Mouse (Mus musculus) bone marrow, adult 2 months (tissue): ENCODE data around the gene Fbxl17. TPM values are rescaled to one million over a fixed set of nuclear protein-coding genes. Genes with fewer than 3 reads are reported as not detected.

Experiments
- H3K27ac ChIP-seq: fragments of 200-500 bp; 2 replicates; pipeline ENCODE4 v1.5.1; 2012; ENCODE audit warnings: low read depth, mild to moderate bottlenecking, control low read depth, inconsistent platforms, low read length; ENCODE audit not compliant: control insufficient read depth, poor library complexity, insufficient read depth
- H3K4me1 ChIP-seq: fragments of 200-500 bp; 2 replicates; pipeline ENCODE4 v1.6.1; 2011; ENCODE audit warnings: low read length; ENCODE audit not compliant: control insufficient read depth, insufficient read depth
- H3K4me3 ChIP-seq: fragments of 200-500 bp; replicated peaks from 2 replicates; pipeline ENCODE3; 2011; ENCODE audit warnings: mild to moderate bottlenecking, low read depth, low read length, control low read depth; ENCODE audit not compliant: control insufficient read depth
- CTCF ChIP-seq: fragments of 200-500 bp; IDR thresholded peaks from 2 replicates; pipeline ENCODE4 v1.5.1; 2011; ENCODE audit warnings: low read length, control low read depth; ENCODE audit not compliant: control insufficient read depth, insufficient read depth
- POLR2A ChIP-seq: fragments of 200-500 bp; IDR thresholded peaks from 2 replicates; pipeline ENCODE4 v1.6.1; 2011; ENCODE audit warnings: low read depth, mild to moderate bottlenecking, control low read depth, low read length, borderline replicate concordance; ENCODE audit not compliant: control insufficient read depth
- WGBS: fragments of 180-500 bp; shearing (Covaris S2); methylation state at CpG from one replicate; pipeline ENCODE4 v1.1.7; 2018; 5-methylcytosine and 5-hydroxymethylcytosine counted together
- polyA plus RNA-seq: library from polyadenylated mRNA; stranded (reverse); fragments of >200 nt; gene quantifications from 2 replicates; pipeline ENCODE4 v1.2.4, GENCODE M21; 2011; ENCODE audit warnings: low replicate concordance; ENCODE audit not compliant: missing spikeins, insufficient read depth, insufficient read length

Fbxl17 gene
- polyA plus RNA-seq, 1 experiment: 10.7 TPM

- no peak for TF ChIP-seq POLR2A
- no peak for TF ChIP-seq CTCF
- H3K27ac ChIP-seq: no peak overlapping the region
- 83% methylated on average over 7 of the region's 7 CpGs for WGBS
- H3K4me3 ChIP-seq: no peak overlapping the region
- H3K4me1 ChIP-seq: no peaks in the 10 kb centered on the region
These were observed 340.6 kb downstream of the Fbxl17 start for GRCm38 (mm10) chr17:63159196-63159595.

- Histone ChIP-seq H3K4me3 (no peak overlapping the region), H3K4me1 (no peaks in the 10 kb centered on the region), H3K27ac (no peak overlapping the region)
- 78% methylated on average over 3 of the region's 3 CpGs for WGBS
- no peak for TF ChIP-seq POLR2A
- TF ChIP-seq CTCF: no peak
These were observed 341.4 kb downstream of the Fbxl17 start for GRCm38 (mm10) chr17:63158436-63158835.

- Histone ChIP-seq H3K27ac (no peak overlapping the region), H3K4me3 (no peak overlapping the region), H3K4me1 (no peaks in the 10 kb centered on the region)
- WGBS: 89% methylated on average over 6 of the region's 6 CpGs
- TF ChIP-seq POLR2A (no peak), CTCF (no peak)
These were observed 341.9 kb downstream of the Fbxl17 start for GRCm38 (mm10) chr17:63157906-63158305.

GRCm38 (mm10) chr17:63157019-63157418, 342.8 kb downstream of the Fbxl17 start:
- 89% methylated on average over 7 of the region's 7 CpGs for WGBS
- no peaks in the 10 kb centered on the region for H3K4me1 ChIP-seq
- no peak overlapping the region for H3K27ac ChIP-seq
- no peak overlapping the region for H3K4me3 ChIP-seq
- TF ChIP-seq CTCF (no peak), POLR2A (no peak)

GRCm38 (mm10) chr17:63146514-63146913, 353.3 kb downstream of the Fbxl17 start:
- Histone ChIP-seq H3K4me1 (no peaks in the 10 kb centered on the region), H3K4me3 (no peak overlapping the region), H3K27ac (no peak overlapping the region)
- TF ChIP-seq POLR2A: no peak
- no peak for TF ChIP-seq CTCF
- WGBS: 74% methylated on average over 2 of the region's 2 CpGs

GRCm38 (mm10) chr17:63145751-63146491, 353.9 kb downstream of the Fbxl17 start:
- WGBS: 75% methylated on average over 12 of the region's 12 CpGs
- no peak overlapping the region for H3K27ac ChIP-seq
- no peaks in the 10 kb centered on the region for H3K4me1 ChIP-seq
- TF ChIP-seq CTCF (no peak), POLR2A (no peak)
- no peak overlapping the region for H3K4me3 ChIP-seq

- TF ChIP-seq POLR2A (no peak), CTCF (no peak)
These were observed 354.5 kb downstream of the Fbxl17 start for GRCm38 (mm10) chr17:63145311-63145741.

GRCm38 (mm10) chr17:63143825-63144224, 356.0 kb downstream of the Fbxl17 start:
- no peaks in the 10 kb centered on the region for H3K4me1 ChIP-seq
- TF ChIP-seq POLR2A: no peak
- no peak overlapping the region for H3K4me3 ChIP-seq
- WGBS: 78% methylated on average over 7 of the region's 7 CpGs
- no peak overlapping the region for H3K27ac ChIP-seq

More at GRCm38 (mm10) chr17:63145311-63145741, 354.5 kb downstream of the Fbxl17 start:
- Histone ChIP-seq H3K4me1 (no peaks in the 10 kb centered on the region), H3K4me3 (no peak overlapping the region), H3K27ac (no peak overlapping the region)
- 85% methylated on average over 5 of the region's 5 CpGs for WGBS

- no peak for TF ChIP-seq POLR2A
- TF ChIP-seq CTCF: no peak
- no peaks in the 10 kb centered on the region for H3K4me1 ChIP-seq
- H3K4me3 ChIP-seq: no peak overlapping the region
- 74% methylated on average over 5 of the region's 5 CpGs for WGBS
- no peak overlapping the region for H3K27ac ChIP-seq
These were observed 365.0 kb downstream of the Fbxl17 start for GRCm38 (mm10) chr17:63134805-63135204.
